Mouse (Mus musculus): ENCODE measurements at regions not wholly inside any gene's neighbourhood (a gene's known extent, or its start where the extent isn't known, plus 50 kb on each side); places are given as distances from the start of the nearest gene placed in this dataset.
A peak's percentile ranks its signal among the peaks of the same experiment; 100 is the strongest.

GRCm38 (mm10) chr17:45929591-45929990 lies 102.6 kb downstream of the Vegfa start:
- no peak for DNase-seq
- intact Hi-C loops (cut with DNase I), result no loop called here

- peak; percentile 34 for DNase-seq
- intact Hi-C loops (cut with DNase I), result no loop called here
Measured at GRCm38 (mm10) chr17:45928903-45929477, 103.2 kb downstream of the Vegfa start.

- DNase-seq, result no peak
- intact Hi-C loops (cut with DNase I), result no loop called here
Measured at GRCm38 (mm10) chr17:45928013-45928412, 104.2 kb downstream of the Vegfa start.

GRCm38 (mm10) chr17:45925845-45926244 lies 106.3 kb downstream of the Vegfa start:
- DNase-seq, result no peak
- intact Hi-C loops (cut with DNase I), result no loop called here

GRCm38 (mm10) chr17:45924595-45924994 lies 107.6 kb downstream of the Vegfa start:
- intact Hi-C loops (cut with DNase I), result no loop called here
- DNase-seq, result no peak

GRCm38 (mm10) chr17:45923217-45923730 lies 108.9 kb downstream of the Vegfa start:
- no peak for DNase-seq
- intact Hi-C loops (cut with DNase I), result no loop called here

GRCm38 (mm10) chr17:45917647-45918046 lies 114.5 kb downstream of the Vegfa start:
- intact Hi-C loops (cut with DNase I), result no loop called here
- no peak for DNase-seq

- DNase-seq, result no peak
- intact Hi-C loops (cut with DNase I), result no loop called here
Measured at GRCm38 (mm10) chr17:45916937-45917336, 115.2 kb downstream of the Vegfa start.

GRCm38 (mm10) chr17:45914706-45915240 lies 117.4 kb downstream of the Vegfa start:
- DNase-seq, result no peak
- intact Hi-C loops (cut with DNase I), result no loop called here

- intact Hi-C loops (cut with DNase I), result no loop called here
Measured at GRCm38 (mm10) chr17:45914237-45914636, 117.9 kb downstream of the Vegfa start.

GRCm38 (mm10) chr17:45913671-45914070 lies 118.5 kb downstream of the Vegfa start:
- DNase-seq, result no peak
- intact Hi-C loops (cut with DNase I), result no loop called here

More at GRCm38 (mm10) chr17:45914237-45914636, 117.9 kb downstream of the Vegfa start:
- DNase-seq, result no peak

GRCm38 (mm10) chr17:45912165-45912564 lies 120.0 kb downstream of the Vegfa start:
- no peak for DNase-seq
- intact Hi-C loops (cut with DNase I), result no loop called here

- peak; percentile 32 for DNase-seq
- intact Hi-C loops (cut with DNase I), result no loop called here
Measured at GRCm38 (mm10) chr17:45911201-45911731, 120.9 kb downstream of the Vegfa start.

- intact Hi-C loops (cut with DNase I), result no loop called here
- DNase-seq, result no peak
Measured at GRCm38 (mm10) chr17:45910245-45910644, 121.9 kb downstream of the Vegfa start.

- intact Hi-C loops (cut with DNase I), result no loop called here
- DNase-seq, result no peak
Measured at GRCm38 (mm10) chr17:45907587-45907986, 124.6 kb downstream of the Vegfa start.

- no peak for DNase-seq
- intact Hi-C loops (cut with DNase I), result no loop called here
Measured at GRCm38 (mm10) chr17:45905596-45905995, 126.6 kb downstream of the Vegfa start.

GRCm38 (mm10) chr17:45904251-45904650 lies 127.9 kb downstream of the Vegfa start:
- intact Hi-C loops (cut with DNase I), result no loop called here
- no peak for DNase-seq

- intact Hi-C loops (cut with DNase I), result no loop called here
- DNase-seq, result no peak
Measured at GRCm38 (mm10) chr17:45903294-45903693, 128.9 kb downstream of the Vegfa start.

- intact Hi-C loops (cut with DNase I), result no loop called here
- DNase-seq, result no peak
Measured at GRCm38 (mm10) chr17:45902668-45903067, 129.5 kb downstream of the Vegfa start.

GRCm38 (mm10) chr17:45896922-45897302 lies 135.3 kb downstream of the Vegfa start:
- DNase-seq, result no peak
- intact Hi-C loops (cut with DNase I), result no loop called here

GRCm38 (mm10) chr17:45896142-45896921 lies 135.8 kb downstream of the Vegfa start:
- DNase-seq, result peak; percentile 40
- intact Hi-C loops (cut with DNase I), result no loop called here

GRCm38 (mm10) chr17:45894166-45894565 lies 138.0 kb downstream of the Vegfa start:
- no peak for DNase-seq
- intact Hi-C loops (cut with DNase I), result no loop called here

Measured in left cerebral cortex, postnatal 4 days (tissue).